Mouse (Mus musculus) brown adipose tissue, adult 24 weeks (tissue): ENCODE measurements at regions not wholly inside any gene's neighbourhood (a gene's known extent, or its start where the extent isn't known, plus 50 kb on each side); places are given as distances from the start of the nearest gene placed in this dataset.

Experiments used
- H3K27ac ChIP-seq: fragments of 200-500 bp; replicated peaks from 2 replicates; pipeline ENCODE4 v1.5.1; 2012; ENCODE audit warnings: low read depth, mild to moderate bottlenecking, low read length
- H3K4me1 ChIP-seq: fragments of 200-500 bp; 2 replicates; pipeline ENCODE4 v1.6.1; 2012; ENCODE audit warnings: low read length, mixed read lengths; ENCODE audit not compliant: control insufficient read depth, insufficient read depth, insufficient read length
- H3K4me3 ChIP-seq: fragments of 200-500 bp; 2 replicates; pipeline ENCODE4 v1.5.1; 2012; ENCODE audit warnings: low read depth, mild to moderate bottlenecking, low read length, moderate library complexity; ENCODE audit not compliant: insufficient read depth

GRCm38 (mm10) chr4:124484613-124485586 lies 125.7 kb downstream of the 3100002H09Rik start:
- Histone ChIP-seq H3K4me1 (no peaks in the 10 kb centered on the region), H3K4me3 (no peak overlapping the region), H3K27ac (no peak overlapping the region)

DNA sequence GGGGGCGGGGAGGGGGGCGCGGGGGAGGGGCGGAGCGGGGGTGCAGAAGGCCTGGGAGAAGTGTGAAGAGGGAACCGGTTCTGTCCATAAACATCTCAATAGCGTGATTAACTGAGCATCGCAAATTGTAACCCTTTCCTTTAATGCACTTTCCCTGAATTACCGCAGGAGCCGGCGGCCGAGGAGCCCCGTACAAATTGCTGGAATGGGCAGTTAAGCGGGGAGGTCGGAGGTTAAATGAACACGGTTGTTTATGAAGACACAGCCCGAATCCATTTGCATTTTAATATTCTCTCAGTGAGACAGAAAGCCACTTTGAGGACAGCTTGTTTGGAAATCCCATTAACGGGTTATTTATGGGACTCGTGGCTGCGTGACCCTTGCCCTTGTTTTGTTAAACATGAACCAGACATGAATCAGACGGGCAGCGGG lies 132.7 kb downstream of the 3100002H09Rik start:
- no peak overlapping the region for H3K27ac ChIP-seq
- peak overlapping the region; percentile 36 for H3K4me3 ChIP-seq
- H3K4me1 ChIP-seq, result no peaks in the 10 kb centered on the region; the same call in 1 of the 2 replicates

GRCm38 (mm10) chr4:124477359-124477868 lies 133.2 kb downstream of the 3100002H09Rik start:
- H3K4me3 ChIP-seq, result no peak overlapping the region

GRCm38 (mm10) chr4:124465229-124465820 lies 145.3 kb downstream of the 3100002H09Rik start:
- Histone ChIP-seq H3K27ac (no peak overlapping the region), H3K4me1 (no peaks in the 10 kb centered on the region), H3K4me3 (no peak overlapping the region)

More at GRCm38 (mm10) chr4:124477359-124477868, 133.2 kb downstream of the 3100002H09Rik start:
- Histone ChIP-seq H3K27ac (no peak overlapping the region), H3K4me1 (no peaks in the 10 kb centered on the region; the same call in 1 of the 2 replicates)

DNA sequence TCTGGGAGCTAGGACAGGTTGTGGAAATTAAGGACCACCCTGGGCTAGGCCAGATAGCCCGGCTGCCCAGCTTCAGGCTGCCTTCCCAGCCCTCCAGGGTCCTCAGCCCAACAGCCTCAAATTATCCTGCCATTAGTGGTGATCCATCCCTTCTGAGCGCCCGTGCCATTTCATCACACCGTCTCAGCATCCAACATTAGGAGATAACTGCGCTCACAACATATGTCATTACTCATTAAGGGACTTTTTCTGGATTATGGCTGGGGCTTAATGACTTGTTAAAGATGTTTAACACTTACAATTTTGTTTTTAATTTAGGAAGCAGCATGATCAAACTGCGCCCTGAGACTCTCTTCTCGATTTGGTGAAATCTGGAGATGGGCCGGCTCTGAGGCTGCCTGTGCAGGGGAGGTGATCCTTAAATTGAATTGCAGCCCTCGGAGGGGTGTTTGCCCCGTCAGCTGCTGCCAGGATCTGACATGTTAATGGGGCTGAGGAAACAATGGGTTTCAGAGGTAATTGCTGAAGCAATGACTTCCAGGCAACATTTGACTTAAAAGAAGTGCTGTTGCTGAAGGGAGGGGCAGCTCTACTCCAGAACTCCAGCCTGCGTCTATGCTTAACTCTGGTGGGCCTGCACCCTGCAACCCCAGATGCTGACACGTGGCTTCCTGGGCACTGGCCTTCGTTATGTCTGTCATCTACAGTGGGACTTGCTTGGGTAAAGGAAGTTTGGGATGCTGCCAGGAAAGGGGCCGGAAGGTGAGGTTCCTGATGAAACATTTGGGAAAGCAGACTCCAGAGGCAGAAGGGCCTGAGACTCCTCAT lies 154.9 kb downstream of the 3100002H09Rik start:
- no peaks in the 10 kb centered on the region for H3K4me1 ChIP-seq
- no peak overlapping the region for H3K4me3 ChIP-seq
- no peak overlapping the region for H3K27ac ChIP-seq

GRCm38 (mm10) chr4:124451131-124451530 lies 159.5 kb downstream of the 3100002H09Rik start:
- no peak overlapping the region for H3K27ac ChIP-seq
- H3K4me3 ChIP-seq, result no peak overlapping the region
- no peaks in the 10 kb centered on the region for H3K4me1 ChIP-seq

GRCm38 (mm10) chr4:124446615-124447014 lies 164.0 kb downstream of the 3100002H09Rik start:
- no peak overlapping the region for H3K27ac ChIP-seq
- no peak overlapping the region for H3K4me3 ChIP-seq
- H3K4me1 ChIP-seq, result no peaks in the 10 kb centered on the region

DNA sequence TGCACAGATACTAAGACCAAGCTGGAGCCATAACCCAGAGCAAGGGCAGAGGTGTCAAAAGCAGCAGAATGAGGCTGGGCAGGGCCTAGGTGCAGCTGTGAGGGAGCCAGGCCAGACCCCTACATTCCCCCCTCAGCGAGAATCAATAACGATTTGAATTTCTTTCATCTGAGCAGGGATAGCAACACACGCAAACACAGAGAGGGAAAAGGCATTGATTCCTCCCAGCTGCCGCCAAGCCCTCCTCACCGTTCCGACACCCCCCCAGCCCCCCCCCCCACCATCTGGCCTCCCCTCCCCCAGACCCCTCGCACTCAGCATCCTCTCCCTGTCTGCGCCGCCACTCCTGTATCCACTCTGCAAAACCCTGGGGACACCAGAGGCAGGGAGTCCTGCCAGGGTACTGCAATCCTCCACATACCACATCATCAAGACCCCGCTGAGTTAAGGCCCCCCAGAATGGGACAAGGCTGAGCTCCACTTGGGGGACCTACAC lies 166.9 kb downstream of the 3100002H09Rik start:
- no peak overlapping the region for H3K4me3 ChIP-seq
- no peak overlapping the region for H3K27ac ChIP-seq
- no peaks in the 10 kb centered on the region for H3K4me1 ChIP-seq

DNA sequence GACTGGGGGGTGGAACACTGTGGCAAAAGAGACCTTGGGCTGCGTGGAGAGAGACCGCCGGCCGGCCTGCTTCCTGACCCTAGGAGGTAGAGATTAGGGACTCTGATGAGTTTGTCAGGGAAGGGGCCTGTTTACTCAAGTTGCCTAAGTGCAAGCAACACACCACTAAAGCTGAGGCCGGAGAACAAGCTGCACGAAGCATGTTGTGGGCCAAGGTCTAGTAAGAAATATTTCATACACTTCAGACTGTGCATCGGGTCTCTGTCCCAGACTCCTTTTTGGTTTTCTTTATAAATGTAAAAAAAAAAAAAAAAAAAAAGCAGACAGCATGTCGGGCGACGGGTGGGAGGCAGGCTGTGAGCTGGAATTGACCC lies 167.5 kb downstream of the 3100002H09Rik start:
- H3K4me1 ChIP-seq, result no peaks in the 10 kb centered on the region
- no peak overlapping the region for H3K4me3 ChIP-seq
- no peak overlapping the region for H3K27ac ChIP-seq

- H3K4me3 ChIP-seq, result no peak overlapping the region
- H3K4me1 ChIP-seq, result no peaks in the 10 kb centered on the region
- H3K27ac ChIP-seq, result no peak overlapping the region
Measured at GRCm38 (mm10) chr4:124442491-124443129, 168.0 kb downstream of the 3100002H09Rik start.

- no peaks in the 10 kb centered on the region for H3K4me1 ChIP-seq
- no peak overlapping the region for H3K4me3 ChIP-seq
- H3K27ac ChIP-seq, result no peak overlapping the region
Measured at GRCm38 (mm10) chr4:124441737-124442487, 168.7 kb downstream of the 3100002H09Rik start.

DNA sequence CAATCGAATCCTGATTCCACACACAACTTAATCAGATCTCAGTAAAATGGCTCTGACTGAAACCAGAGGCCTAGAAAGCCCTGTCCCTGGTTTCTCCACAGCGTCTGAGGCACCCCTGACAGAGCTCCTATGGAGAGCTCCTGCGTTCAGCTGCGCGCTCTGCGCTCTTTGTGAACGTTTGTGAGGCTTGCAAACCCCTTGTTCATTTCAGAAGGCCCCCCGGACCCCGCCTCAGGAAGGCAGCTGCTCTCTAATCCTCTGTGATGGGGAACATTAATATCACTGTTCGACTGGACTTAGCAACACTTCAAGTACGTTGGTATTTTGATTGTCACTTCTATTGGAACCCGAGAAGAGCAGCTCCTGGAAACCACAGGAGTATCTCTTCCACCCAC lies 175.6 kb downstream of the 3100002H09Rik start:
- H3K27ac ChIP-seq, result no peak overlapping the region
- H3K4me1 ChIP-seq, result 0 out of 2 replicates have a peak, but pooled peaks cover 4% of the 10 kb centered on the region
- H3K4me3 ChIP-seq, result no peak overlapping the region

- Histone ChIP-seq H3K4me3 (no peak overlapping the region), H3K4me1 (0 out of 2 replicates have a peak, but pooled peaks cover 4% of the 10 kb centered on the region), H3K27ac (no peak overlapping the region)
Measured at GRCm38 (mm10) chr4:124434059-124435039, 176.3 kb downstream of the 3100002H09Rik start.
